Mouse (Mus musculus): ENCODE measurements at regions not wholly inside any gene's neighbourhood (a gene's known extent, or its start where the extent isn't known, plus 50 kb on each side); places are given as distances from the start of the nearest gene placed in this dataset.

DNA sequence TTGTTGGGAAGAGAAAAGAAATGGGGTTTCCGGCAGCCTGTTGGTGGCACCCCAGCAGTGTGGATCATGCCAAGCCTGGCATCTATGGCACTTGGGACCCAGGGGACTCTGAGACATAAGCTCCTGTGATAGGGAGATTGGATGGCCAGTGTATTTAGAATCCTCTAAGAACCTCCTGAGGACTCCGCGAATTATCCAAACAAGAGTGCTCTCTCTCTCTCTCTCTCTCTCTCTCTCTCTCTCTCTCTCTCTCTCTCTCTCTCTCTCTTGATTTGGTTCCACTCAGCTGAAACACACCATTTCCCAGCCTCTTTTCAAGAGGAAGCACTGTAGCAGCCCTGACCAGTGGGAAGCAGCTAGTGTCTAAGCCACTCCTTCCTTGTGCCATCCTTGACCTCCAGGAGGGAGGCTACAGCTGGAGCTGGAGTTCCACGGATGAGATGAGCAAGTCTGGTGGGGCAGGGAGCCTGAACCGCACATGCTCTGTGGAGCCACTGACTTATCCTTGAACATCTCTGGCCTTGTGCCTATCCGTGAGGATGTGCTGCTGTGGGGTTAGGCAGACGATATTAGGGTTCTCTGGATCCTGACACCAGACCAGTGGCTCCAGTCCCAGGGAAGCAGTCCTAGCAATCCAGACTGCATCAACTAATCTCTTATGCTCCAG is 232.0 kb upstream of the Zmiz1 start:
- no peak for DNase-seq (ENCODE audit: low spot score)

DNA sequence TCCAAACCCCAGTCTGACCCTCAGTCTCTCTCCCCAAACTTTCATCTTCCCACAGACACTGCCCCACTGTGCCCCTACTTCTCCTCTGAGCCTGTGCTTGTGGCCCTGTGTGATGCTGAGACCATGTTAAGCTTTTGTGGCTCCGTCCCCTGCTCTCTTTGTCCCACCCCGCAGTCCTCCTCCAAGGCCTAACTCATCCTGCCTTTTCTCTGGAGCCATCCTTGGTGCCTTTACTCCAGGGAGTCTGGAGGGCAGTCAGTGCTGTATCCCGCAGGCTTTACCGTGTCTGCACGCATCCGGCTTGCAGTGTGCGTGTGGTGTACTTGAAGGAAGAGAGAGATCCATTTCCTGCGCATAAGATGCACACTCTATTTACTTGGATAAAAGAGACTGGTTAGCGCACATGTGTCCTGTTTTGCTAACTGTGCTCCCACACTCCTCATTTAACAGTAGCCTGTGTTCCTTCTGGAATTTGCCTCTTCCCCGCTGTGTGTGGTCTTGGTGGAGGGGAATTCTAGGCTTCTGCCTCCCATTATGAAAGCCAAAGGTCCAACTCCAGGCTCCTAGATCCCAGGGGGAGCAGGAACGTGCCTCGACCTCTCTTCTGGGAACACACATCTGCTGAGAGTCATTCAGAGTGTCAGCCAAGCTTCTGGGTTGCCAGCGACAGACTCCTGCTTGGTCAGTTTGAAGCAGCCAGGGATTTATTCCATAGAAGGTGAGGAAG is 230.5 kb upstream of the Zmiz1 start:
- DNase-seq (ENCODE audit: low spot score) = no peak

DNA sequence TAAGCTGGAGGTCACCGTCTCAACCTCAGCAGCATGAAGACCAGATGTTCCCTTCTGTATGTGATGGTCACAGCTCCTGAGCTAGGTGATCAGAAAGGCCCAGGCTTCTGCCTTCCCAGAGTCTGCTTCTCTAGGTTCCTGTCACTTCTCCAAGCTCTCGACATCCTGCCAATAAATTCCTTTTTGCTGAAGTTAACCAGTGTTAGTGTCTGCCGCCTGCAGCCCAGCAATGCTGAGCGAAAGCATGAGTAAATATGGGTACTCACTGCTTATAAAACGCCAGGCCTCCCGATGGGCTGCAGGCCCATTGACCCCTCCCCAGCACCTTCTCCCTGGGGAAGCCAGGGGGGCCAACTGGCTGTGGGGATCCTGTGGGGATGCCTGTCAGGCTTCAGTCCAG is 229.4 kb upstream of the Zmiz1 start:
- DNase-seq (ENCODE audit: low spot score) = no peak

DNA sequence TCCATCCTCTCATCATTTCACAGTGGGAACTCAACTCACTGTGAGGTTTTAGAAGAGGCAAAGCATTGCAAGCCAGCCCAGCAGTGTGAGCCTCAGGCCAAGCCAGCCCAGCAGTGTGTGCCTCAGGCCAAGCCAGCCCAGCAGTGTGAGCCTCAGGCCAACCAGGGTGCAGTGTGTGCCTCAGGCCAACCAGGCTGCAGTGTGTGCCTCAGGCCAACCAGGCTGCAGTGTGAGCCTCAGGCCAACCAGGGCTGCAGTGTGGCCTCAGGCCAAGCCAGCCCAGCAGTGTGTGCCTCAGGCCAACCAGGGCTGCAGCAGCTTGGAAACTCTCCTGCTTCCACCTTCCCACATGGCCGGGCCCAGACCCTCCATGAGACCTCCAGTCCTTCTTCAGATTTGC is 227.1 kb upstream of the Zmiz1 start:
- no peak for DNase-seq (ENCODE audit: low spot score)

DNA sequence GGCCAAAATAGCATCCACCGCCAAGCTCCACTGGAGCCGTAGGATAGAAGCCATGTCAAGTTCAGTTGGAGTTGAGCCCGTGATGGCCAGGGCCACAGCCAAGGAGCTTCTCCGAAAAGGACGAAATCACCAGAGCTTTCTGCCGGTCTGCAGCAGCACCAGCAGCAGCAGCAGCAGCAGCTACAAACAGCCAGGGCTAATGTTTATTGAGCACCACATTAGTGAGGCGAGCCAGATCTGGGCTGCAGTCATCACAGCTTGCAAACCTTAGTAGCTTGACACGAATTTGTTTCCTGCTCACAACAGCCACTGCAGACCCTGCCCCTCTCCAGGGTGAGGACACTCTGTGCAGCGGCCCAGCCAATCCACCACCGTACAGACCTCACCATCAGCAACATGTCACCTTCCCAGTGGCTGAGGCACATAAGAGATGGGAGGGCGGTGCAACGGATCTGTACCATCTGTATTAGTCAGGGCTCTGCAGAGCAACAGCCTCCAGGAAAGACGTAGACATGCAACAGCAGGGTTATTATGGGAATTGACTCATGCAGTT is 222.5 kb upstream of the Zmiz1 start:
- DNase-seq (ENCODE audit: low spot score) = no peak

DNA sequence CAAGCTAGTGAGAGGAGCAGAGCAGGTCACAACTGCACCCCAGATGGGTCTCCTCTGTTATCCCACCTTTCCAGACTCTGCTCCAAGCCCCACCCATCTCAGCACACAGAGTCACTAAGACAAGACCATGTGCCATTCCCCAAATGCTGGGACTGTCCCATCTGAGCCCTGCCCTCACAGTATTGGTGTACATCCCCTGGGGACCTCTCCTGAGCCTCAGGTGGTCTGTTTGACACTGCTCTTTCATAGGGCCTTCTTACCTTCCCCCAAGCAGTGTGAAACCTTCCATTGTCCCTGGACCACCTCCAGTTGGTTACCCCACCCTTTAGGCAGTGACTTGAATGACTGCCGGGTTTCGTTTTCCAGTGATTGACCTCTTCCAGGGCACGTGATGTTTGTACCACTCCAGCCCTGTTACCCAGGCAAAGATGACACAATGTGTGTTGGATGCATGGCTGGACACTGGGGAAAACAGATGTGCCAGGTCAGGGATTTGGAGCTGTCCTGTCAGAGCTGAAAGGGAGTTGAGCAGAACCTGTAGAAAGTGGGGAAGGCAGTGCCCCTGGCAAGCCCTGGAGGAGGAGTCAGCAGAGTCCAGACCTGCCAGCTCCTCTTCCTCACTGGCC is 219.5 kb upstream of the Zmiz1 start:
- no peak for DNase-seq (ENCODE audit: low spot score)

DNA sequence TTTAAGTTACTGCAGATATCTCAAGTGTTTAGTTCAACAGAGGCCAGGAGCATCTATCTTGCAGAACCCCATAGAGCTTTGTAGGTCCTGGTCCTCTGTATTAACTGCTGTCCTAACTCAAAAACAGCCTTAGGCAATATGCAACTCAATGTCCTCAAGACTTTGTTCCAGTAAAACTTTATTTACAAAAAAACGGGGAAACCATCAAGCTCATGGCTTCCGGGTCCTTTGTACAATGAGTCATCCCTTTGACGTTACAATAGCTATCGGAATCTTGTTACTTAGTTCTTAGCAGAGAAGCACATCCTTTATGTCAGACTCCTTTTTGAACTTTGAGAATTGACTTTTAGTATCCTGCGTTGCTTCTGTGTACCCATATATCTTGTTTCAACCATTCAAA is 216.2 kb upstream of the Zmiz1 start:
- no peak for DNase-seq (ENCODE audit: low spot score)

DNA sequence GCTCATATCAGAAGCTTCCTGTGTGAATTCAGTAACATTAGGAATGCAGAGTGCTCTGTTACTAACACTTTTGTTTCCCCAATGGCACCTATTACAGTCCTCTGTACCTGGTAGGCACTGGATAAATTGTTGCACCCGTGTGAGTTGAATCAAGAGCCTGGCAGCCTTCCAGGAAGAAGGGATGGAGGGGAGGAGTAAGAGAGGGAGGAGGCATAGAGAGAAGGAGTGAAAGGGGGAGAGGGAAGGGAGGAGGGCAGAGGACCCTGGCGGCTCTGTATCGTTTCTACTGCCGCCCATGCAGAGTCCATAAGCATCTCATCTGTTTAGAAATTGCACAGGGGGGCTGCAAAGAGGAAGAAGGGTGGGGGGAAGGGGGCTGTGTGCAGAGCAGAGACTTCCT is 215.7 kb upstream of the Zmiz1 start:
- no peak for DNase-seq (ENCODE audit: low spot score)

DNA sequence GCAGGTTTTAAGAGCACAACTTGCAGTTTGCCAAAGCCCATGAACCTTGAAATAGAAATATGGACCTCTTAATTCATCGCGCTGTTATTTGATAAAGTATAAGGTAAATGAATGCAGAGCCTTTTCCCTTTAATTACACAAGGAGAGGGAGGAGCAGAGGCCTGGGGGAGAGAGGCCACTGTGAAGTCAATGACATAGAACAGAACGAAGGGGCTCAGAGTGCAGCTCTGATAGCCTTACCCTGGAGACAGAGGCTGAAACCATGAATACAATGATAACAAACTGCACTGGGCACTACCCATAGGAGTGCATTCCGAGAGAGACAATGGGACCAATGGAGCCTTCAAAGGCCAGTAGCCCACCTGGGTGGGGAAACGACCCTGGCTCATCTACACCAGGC is 215.3 kb upstream of the Zmiz1 start:
- DNase-seq (ENCODE audit: low spot score) = no peak

DNA sequence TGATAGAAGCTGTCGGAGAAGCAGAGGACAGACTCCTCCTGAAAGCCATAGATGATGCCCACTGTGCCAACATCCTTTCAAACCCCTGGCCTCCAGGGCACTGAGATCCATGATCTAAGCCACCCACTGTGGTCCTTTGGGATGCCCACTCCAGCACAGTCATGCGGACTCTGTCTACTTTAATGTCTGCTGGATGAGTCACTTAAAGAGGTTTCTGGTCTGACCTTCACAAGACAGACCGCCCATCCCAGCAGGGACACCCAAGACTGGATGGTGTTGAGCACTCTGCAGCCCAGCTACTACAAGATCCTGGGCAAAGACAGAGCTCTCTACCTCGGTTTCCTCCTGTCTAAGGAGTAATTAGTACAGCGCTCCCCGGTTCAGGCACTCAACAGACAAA is 214.1 kb upstream of the Zmiz1 start:
- no peak for DNase-seq (ENCODE audit: low spot score)

DNA sequence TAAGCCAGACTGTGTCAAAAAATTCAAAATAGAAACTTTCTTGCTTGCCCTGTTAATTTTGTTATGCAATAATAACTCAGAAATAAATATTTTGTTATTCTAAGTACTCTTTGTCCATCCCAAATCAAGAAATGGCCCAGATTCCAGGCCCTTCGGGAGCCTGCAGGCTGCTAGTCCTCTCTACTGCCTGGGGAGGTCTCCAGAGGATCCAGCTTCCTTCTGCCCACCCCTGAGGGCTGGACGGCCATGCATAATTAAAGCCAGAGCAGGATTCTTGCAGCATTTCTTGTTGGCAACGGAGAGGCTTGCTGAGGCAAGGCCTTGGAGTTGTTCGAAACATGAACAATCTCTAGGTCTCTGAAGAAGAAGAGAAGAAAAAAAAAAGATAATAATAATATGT is 213.3 kb upstream of the Zmiz1 start:
- DNase-seq (ENCODE audit: low spot score) = no peak

DNA sequence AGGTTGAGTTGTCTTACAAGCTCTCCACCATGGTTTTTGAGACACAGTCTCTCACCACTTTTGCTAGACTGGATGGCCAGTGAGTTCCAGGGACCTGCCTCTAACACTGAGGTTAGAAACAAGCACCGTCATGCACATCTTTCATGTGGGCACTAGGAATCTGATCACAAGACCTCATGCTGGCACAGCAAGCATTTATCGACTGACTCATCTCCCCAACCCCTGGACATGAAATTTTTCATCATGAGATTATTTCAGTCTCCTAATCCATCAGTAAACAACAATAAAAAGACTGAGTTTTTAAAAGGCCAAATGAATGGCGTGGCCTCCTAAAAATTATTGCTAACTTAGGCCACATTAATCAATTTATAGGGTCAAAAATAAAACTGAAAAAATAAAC is 210.0 kb upstream of the Zmiz1 start:
- no peak for DNase-seq (ENCODE audit: low spot score)

DNA sequence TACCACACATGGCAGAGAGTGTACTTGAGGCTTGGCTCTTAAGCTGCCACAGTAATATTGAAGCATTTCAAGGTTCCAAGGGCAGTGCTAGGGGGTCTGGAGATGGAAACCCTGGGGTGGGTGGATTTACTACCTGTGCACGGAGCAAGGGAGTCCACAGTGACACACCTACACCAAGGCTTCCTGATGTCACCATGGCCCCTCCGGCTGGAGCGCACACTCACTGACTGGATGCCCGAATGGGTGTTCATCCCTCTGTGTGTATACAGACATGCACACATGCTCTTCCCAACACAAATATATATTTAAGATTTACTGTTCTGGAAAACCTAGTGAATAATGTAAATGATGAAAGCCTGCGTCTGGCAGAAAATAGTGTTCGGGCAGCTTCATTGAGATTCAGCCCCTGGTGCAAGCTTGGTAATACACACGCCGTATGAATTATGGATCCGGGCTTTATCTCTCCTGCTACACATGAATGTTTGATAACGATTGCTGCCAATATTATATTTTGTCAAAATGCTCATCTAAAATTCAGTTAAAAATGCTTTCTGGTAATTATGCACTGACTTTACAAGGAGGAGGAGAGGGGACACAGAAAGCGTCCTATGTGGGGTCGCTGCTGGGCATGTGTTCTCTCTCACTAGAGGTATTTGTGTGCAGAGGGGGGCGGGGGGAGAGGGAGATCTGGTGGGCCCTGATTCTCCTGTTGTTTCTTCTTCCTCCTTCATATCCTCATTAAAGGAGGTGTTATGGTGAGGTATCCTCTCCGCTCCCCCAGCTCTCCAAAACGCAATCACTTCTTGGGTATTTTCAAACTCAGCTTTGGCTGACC is 205.8 kb upstream of the Zmiz1 start:
- DNase-seq (ENCODE audit: low spot score) = no peak

DNA sequence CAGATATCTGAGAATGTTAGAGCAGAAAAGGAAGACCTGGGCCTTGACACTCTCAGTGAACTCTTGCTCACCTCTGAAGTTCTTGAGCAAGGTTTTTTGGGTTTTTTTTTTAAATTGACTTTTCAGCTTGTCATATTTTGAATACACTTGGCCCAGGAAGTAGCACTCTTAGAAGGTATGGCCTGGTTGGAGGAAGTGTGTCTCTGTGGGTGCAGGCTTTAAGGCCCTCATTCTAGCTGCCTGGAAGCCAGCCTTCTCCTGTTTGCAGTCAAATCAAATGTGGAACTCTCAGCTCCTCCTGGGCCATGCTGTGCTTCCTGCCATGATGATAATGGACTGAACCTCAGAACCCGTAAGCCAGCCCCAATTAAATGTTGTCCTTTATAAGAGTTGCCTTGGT is 195.9 kb upstream of the Zmiz1 start:
- no peak for DNase-seq (ENCODE audit: low spot score)

DNA sequence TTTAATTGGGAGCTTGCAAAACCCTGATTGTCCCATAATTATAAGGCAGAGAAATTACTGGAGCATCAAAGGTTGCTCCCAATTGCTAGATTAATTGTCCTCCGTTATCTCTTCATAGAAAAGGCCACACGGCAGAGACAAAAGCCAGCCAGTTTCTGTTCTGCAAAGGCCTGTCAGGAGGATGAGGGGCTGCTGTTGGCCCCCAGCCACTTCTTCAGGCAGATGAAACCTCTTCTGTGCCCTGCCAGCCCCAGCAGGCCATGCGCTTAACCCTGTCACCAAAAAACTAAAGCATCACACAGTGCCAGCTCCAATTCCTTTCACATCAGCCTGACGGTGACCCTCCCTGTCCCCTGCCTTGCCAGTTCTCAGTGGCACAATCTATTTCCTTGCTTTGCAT is 192.1 kb upstream of the Zmiz1 start:
- DNase-seq (ENCODE audit: low spot score) = no peak

DNA sequence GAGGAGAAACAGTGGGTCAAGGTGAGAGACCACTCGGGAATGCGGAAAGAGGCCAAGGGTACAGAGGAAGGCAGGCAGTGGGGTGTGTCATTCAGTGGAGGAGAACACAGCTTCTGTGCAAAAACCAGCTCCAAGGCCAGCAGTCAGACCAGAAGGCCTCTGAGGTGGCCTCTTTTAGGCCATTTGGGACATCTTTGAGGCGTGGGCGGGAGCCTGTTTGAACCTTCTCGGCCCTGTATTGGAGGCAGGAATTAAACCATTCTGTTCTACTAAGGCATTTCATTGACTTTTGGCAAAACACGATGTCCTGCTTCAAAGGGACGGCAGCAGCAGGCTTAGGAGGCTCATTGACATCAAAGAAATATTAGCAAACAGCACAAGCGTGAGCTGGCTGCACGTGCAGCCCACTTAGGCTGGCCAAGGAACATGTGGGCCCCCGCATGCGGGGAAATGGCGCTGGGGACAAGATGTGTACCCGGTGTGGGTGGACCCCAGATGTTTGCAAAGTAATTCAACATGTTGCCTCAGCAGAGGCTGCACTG is 190.8 kb upstream of the Zmiz1 start:
- no peak for DNase-seq (ENCODE audit: low spot score)

DNA sequence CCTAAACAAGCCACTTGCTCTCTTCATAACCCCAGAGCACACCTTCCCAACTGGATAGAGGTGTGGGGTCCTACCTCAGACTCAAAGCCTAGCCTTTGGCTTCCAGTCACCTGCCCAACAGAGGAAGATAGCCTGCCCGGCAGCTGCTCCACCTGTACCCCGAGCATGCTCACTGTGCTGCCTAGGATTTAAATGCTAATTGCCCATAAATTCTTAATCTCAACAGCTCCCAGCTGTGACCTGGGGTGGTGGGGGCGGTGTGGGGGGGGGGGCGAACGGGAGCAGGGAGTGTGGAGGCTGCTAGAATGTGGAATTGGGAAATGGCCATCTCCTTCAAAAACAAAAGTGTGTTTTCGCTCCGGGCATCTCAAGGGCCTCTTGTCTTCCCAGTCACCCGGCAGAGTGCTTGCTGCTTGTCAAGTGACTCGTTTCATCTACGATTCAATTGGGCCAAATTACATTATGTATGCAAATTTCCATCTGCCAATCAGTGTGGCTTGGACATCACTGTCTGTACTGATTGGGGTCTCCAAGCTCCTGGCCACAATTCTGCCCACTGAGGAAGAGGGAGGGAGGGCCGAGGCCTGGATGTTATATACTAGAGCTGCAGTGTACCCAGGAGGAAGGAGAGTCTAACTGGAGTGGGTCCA is 188.6 kb upstream of the Zmiz1 start:
- no peak for DNase-seq (ENCODE audit: low spot score)

DNA sequence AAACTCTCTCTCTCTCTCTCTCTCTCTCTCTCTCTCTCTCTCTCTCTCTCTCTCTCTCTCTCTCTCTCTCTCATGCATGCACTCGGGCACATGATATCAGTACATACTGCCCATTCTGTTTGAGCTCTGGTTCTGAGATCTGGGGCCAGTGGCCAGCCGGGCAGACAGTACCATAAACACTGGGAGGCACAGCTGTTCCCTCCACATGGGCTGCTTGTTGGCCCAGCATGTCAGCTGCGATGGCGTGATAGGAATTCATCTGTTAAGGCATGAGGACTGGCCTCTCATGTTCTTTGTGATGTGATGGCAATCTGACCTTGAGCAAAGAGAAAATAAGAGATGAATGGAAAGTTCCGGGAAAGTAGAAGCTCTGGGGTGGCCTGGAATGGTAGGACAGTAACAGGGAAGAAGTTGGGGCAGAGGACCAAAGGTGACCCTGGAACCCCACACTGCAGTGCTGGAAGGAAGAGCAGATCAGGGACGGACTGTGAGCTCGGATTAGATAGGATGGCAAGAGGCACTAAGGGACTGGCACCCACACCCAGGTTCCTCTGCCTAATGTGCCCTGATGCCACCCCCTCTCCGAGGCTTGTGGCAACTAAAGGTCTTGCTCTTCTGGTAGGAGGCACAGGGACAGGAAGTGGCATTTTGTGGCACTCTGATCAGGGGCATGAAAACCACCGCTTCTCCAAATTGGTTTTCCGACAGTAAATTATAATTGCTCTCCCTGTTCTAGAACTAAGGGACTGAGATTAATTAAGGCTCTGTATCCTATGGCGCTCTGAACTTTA is 186.4 kb upstream of the Zmiz1 start:
- no peak for DNase-seq (ENCODE audit: low spot score)

DNA sequence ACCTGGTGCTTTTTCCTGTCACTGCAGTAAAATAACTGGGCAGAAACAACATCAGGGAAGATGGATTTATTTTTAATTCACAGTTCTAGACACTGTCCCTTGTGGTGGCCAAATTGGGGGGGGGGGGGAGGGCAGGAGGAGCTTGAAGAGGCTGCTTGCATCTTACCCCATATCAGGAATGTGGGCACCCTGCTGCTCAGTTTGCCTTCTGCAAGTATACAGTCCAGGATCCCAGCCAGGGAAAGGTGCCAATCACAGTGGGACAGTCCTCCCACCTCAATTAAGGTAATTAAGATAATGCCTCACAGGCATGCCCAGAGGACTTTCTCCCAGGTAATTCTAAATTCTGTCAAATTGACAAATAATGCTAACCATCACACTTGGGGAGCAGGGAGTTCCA is 179.2 kb upstream of the Zmiz1 start:
- DNase-seq (ENCODE audit: low spot score) = no peak

DNA sequence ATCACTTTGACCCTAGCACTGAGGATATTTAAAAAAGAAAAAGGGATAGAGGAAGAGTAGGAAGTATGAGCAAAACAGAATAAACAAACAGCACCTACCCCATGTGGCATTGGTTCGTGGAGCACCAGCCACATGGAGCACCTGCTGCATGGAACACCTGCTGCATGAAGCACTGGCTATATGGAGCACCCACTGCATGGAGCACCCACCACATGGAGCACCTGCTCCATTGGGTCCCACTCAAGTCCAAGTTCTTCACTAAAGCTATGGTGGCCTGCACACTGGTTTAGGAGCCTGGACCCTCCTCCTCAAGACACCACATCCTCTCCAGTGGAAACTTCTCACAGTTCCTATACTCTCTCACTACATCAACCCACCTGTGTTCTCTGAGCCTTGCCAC is 166.4 kb upstream of the Zmiz1 start:
- DNase-seq (ENCODE audit: low spot score) = no peak

DNA sequence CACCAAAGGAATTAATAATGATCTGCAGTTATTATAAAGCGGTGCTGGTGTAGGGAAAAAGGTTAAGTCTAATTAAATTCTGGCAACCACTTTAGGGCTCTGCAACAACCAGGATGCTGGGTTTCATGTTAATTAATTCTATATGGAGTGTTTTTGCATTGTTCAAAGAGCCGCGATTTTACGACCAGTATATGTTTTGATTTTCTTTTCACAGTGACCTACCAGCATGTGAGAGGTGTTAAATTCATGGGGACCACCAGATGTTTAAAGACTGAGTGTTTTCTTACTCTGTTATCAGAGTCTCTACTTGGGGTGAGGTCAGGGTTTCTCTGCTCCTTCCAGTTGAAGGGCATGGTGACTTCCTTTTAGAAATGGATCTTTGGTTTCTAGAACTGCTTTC is 164.8 kb upstream of the Zmiz1 start:
- no peak for DNase-seq (ENCODE audit: low spot score)
